ENCODE assay signal across 7 mouse cellular contexts in genomic region chr7:130380367-130380766, GRCm38 (mm10).
"Had no signal": no experiment of that assay in that cellular context is flagged by ENCODE, and none has a peak within 500 bp of the region (broad histone marks: within the 10 kb centered on the region; RNA-seq: fewer than 3 reads in every experiment).

No protein-coding gene starts in this region.

- H3K4me2 ChIP-seq: kidney, embryonic 15.5 days; limb, embryonic 15.5 days; liver, embryonic 12.5 days; lung, embryonic 14.5 days; neural tube, embryonic 13.5 days had no signal

- H3K4me3 ChIP-seq: kidney, embryonic 15.5 days; limb, embryonic 15.5 days; liver, embryonic 12.5 days; neural tube, embryonic 13.5 days had no signal

- H3K4me1 ChIP-seq: kidney, embryonic 15.5 days; limb, embryonic 15.5 days; liver, embryonic 12.5 days had no signal

- H3K9me3 ChIP-seq: kidney, embryonic 15.5 days; limb, embryonic 15.5 days; liver, embryonic 12.5 days; neural tube, embryonic 13.5 days had no signal

- H3K27ac ChIP-seq: kidney, embryonic 15.5 days; limb, embryonic 15.5 days; liver, embryonic 12.5 days had no signal

- H3K27me3 ChIP-seq: kidney, embryonic 15.5 days; limb, embryonic 15.5 days; liver, embryonic 12.5 days; neural tube, embryonic 13.5 days had no signal

- H3K9ac ChIP-seq: kidney, embryonic 15.5 days; limb, embryonic 15.5 days; liver, embryonic 12.5 days; lung, embryonic 14.5 days; neural tube, embryonic 13.5 days had no signal

- H3K36me3 ChIP-seq: limb, embryonic 15.5 days; liver, embryonic 12.5 days had no signal

- ATAC-seq: liver, embryonic 12.5 days had no signal

- DNase-seq: layer of hippocampus, adult 9-11 months; lung, embryonic 14.5 days; thymus, postnatal 4 days had no signal
